Mouse (Mus musculus) olfactory bulb, adult 2 months (tissue): ENCODE data around the gene Armc2.

Experiments used
- CTCF ChIP-seq: fragments of 200-500 bp; IDR thresholded peaks from 2 replicates; pipeline ENCODE4 v1.5.1; 2012; ENCODE audit warnings: low read depth, mild to moderate bottlenecking, low read length, moderate library complexity; ENCODE audit not compliant: insufficient read depth
- POLR2A ChIP-seq: fragments of 200-500 bp; IDR thresholded peaks from 2 replicates; pipeline ENCODE4 v1.6.1; 2012; ENCODE audit warnings: mild to moderate bottlenecking, low read depth, low read length, moderate library complexity; ENCODE audit not compliant: insufficient read depth

- TF ChIP-seq CTCF (no peak), POLR2A (no peak)
Measured at GRCm38 (mm10) chr10:41984221-41984620, 34.0 kb downstream of the Armc2 start.
